Mouse (Mus musculus) T-cell, adult 2 months (primary cell): ENCODE measurements around the gene Baiap2l1.
A peak's percentile ranks its signal among the peaks of the same experiment; 100 is the strongest.
"Not testable (repeated sequence)": the region's sequence is repeated elsewhere in the genome, so short reads cannot be mapped to it uniquely, and the experiment has no call there.

Source experiments
- DNase-seq: peaks from one replicate; pipeline ENCODE4 v3.0.0; 2022; ENCODE audit warnings: low spot score

Gene Baiap2l1

GRCm38 (mm10) chr5:144351185-144351584, 6.7 kb downstream of the Baiap2l1 start:
- no peak for DNase-seq

- DNase-seq: no peak
Measured at GRCm38 (mm10) chr5:144344592-144344991, 13.3 kb downstream of the Baiap2l1 start.

DNA sequence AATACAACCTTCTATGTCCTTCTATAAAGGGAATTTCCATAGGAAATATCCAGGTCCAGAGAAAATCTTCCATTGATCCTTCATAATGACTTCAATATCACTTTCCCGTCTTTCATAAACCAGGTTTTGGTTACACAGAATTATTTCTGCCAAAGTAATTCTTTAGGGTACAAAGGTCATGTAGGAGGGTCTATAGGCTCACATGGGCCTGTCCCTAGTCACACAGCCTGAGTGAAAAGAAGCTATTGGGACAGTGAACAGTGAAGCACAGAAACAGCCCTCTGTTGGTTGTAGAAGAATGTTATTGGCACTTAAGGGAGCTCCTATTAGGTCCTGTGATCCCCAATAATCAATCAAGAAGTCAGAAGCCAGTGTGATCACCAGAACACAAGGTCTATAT, 16.8 kb downstream of the Baiap2l1 start:
- DNase-seq: no peak

GRCm38 (mm10) chr5:144338787-144339186, 19.1 kb downstream of the Baiap2l1 start:
- no peak for DNase-seq

DNA sequence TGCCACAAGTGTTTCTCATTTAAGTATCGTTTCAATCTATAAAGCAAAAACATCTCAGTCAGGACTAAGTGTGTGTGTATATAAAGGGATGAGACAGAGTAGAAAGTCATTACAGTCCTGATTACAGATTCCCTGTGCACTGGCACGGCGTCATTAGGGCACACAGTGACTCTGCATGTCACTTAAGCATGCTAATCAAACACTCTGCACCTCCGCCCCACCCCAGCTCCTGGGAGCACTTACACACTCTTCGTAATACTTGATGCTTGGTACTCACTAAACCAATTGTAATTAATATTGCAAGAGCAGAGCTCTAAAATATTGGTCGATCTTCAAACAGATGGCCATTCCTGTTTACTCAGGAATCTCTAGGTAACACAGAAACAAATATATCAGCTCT, 22.6 kb downstream of the Baiap2l1 start:
- DNase-seq: not testable (repeated sequence)

- DNase-seq: no peak
Measured at GRCm38 (mm10) chr5:144334010-144334409, 23.9 kb downstream of the Baiap2l1 start.

DNA sequence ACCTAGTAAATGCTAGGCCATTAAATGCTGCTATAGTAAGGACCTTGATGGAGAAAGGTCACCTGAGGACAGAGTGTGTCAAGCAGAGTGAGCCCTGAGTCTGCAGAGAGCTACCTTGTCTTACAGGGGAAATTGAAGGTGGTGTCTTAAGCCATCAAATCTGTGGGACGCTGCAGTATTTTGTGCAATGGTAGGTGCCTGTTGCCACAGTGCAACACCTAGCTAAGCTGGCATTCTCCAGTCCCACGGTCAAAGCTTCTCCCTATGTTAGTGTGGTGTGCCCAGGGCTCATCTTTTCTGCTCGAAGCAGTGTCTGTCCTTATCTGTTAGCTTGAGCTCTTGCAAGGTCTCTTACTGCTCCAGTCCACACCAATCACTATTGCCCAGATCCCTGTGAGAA, 35.2 kb downstream of the Baiap2l1 start:
- no peak for DNase-seq

DNA sequence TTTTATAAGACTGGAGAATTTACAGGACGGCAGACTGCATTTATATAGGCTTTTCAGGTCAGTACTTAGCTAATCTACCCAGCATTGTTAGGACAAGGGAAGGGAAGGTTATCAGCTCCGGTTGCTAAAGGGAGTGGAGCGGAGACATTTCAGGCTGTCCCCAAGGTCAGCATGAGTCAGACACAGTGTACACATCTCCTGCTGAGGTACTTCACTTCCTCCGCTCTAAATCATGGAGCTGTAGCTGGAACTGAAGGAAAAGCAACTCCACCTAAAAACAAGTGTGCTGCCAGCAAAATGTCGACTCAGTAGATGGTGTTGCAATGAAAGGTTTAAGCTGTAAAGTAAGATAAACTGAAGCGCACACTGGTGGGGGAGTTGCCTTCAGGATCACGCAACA, 36.2 kb downstream of the Baiap2l1 start:
- no peak for DNase-seq

GRCm38 (mm10) chr5:144318286-144318685, 39.6 kb downstream of the Baiap2l1 start:
- no peak for DNase-seq

DNA sequence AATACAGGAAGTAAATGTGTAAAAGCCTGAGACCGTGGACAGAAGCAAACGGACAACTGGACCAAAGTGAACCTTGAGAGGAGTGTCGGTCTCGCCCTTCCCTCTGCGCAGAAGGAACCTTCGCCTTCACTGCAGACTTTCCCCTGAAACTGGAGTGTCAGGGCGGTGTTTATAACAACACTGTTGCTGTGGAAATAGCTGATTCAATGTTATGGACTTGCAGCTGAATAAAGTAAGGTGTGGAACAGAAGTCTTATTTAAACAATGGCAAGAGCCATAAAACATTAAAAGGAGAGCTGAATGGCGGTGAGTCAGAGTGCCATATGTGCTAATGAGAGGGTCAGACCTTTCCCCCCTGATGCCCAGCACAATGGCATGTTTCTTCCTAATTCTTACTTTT, 40.5 kb downstream of the Baiap2l1 start:
- no peak for DNase-seq

DNA sequence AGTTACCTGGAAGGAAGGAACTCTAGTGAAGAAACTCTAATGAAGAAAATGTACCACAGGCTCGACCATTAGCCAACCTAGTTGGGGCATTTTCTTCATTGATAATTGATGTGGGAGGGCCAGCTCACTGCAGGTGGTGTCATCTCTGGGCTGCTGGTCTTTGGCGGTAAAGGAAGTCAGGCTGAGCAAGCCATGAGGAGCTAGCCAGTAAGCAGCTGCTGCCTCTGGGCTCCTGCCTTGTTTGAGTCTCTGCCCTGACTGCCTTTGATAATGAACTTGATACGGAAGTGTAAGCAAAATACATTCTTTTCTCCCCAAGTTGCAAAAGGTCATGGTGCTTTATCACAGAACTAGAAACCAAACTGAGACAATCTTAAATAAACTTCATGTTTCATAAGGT, 41.5 kb downstream of the Baiap2l1 start:
- DNase-seq: no peak

GRCm38 (mm10) chr5:144314731-144315494, 43.0 kb downstream of the Baiap2l1 start:
- DNase-seq: no peak

DNA sequence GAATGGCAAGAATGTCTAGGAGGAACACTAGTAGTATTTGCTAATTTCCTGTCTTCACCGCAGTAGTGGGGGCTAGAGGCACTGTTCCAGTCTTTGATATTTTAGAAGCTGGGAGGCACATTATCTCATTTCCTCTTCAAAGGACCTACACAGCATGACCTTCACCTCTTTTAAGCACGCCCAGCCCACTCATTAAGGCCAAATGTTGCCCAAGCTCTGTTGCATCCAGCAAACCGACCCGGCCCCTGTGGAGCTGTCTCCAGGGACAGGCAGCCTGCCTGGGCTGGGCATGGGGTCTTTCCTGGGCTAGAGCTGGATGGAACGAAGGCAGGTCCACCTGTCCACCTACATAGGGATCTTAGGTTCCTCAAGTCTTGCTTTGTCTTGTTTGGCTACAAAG, 44.6 kb downstream of the Baiap2l1 start:
- no peak for DNase-seq

GRCm38 (mm10) chr5:144312183-144312582, 45.7 kb downstream of the Baiap2l1 start:
- DNase-seq: no peak

- no peak for DNase-seq
Measured at GRCm38 (mm10) chr5:144308929-144309328, 49.0 kb downstream of the Baiap2l1 start.

GRCm38 (mm10) chr5:144303071-144303470, 54.8 kb downstream of the Baiap2l1 start:
- no peak for DNase-seq

DNA sequence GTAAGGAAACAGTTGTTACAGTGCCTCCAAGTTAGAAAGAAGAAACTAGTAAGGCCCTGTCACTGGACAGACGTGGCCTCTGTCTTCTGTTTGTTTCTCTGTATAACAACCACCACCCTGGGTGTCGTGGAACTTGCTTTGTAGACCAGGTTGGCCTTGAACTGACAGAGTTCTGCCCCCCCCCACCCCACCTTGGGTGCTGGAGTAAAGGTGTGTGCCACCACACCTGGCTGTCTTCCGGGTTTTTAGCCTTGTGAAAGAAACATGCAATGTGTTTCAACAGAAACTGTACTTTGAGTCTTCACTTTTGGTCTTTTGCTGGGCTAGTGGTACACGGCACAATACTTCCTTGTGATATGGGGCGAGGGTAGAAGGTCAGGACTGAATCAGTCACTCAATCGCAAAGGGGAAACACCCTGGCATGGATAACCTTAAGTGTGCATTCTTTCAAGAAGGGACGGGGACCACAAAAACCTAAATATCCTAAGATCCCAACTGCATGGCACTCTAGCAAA, 61.8 kb downstream of the Baiap2l1 start:
- no peak for DNase-seq

DNA sequence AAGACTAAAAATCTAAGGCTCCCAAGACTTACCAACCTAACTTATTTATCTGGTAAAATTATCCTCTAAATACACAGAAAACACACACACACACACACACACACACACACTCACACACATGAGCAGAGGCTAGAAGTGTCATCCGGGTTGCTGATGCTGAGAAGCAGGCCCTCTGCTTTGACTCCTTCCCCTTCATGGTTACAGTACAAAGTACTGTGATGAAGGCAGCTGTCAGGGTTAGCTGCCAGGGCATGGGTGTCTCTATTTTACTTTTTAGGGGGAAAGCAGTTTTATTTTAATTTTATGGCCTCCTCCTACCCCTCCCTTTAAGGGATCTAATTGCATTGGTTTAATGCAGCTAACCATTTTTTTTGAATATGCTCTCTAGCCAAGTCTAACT, 62.6 kb downstream of the Baiap2l1 start:
- DNase-seq: no peak

GRCm38 (mm10) chr5:144294908-144295307, 63.0 kb downstream of the Baiap2l1 start:
- DNase-seq: peak; percentile 12

GRCm38 (mm10) chr5:144289769-144290440, 68.0 kb downstream of the Baiap2l1 start:
- no peak for DNase-seq

GRCm38 (mm10) chr5:144288391-144288790, 69.5 kb downstream of the Baiap2l1 start:
- no peak for DNase-seq

DNA sequence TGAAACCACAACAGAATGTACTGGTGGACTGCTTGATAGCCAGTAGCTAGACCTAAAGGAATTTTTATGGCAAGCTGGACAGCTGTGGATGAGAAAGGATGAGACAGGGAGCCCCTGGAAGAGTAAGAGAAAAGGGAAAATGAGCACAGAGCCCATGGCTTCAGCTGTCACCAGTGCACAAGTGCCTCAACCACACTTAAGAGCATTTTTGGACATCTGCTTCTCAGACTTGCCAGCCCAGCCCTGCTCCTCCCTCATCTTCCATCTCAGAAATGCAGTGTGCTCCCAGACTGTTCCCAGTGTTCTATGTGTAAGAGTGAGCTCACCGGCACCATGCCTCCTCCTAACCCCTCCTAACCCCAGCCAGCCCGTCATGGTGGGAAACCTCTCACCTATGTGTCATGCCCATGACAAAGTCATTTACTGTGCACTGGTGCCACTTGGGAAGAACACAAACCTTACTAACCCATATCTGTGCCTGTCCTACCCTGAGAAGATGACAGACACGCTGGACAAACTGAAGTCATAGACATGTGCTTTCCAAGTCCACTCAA, 70.6 kb downstream of the Baiap2l1 start:
- DNase-seq: no peak

DNA sequence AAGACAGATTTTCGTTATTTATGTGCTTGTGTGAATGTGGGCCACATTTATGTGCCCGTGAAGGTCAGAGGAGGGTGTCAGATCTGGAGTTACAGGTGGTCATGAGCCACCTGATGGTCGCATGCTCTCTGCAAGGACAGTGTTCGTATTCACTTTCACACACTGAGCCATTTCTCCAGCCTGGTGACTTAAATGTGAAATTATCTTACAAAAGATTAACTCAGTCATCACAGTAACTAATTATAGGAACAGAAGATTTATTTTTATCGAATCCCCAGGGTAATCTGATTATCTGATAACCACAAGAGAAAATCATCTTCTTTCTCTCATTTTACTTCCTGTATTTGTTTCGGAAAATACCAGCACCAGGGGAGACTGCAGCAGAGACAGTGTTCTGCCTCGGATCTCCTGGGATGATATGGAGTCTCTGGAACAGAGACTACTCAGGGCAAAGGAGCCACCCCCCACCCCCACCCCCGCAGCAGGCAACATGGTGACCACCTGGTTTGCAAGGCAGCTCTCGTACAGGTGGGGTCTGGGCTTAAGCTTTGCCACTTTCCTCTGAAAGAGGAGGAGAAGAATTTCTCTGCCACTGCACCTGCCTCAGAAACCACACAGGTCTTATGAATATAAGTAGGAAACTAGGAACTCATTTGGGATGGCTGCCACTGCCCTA, 71.2 kb downstream of the Baiap2l1 start:
- DNase-seq: no peak
